Mouse (Mus musculus) spleen, adult 12 weeks (tissue): ENCODE data around the gene Cbarp.
A peak's percentile ranks its signal among the peaks of the same experiment; 100 is the strongest.

ENCODE experiments used
- DNase-seq: peaks from one replicate; pipeline ENCODE4 v3.0.0; 2022; ENCODE audit warnings: low spot score

Gene Cbarp

GRCm38 (mm10) chr10:80123932-80124562, 16.6 kb downstream of the Cbarp start:
- DNase-seq = peak; percentile 49

- no peak for DNase-seq
Measured at GRCm38 (mm10) chr10:80121639-80122038, 19.0 kb downstream of the Cbarp start.

- DNase-seq = no peak
Measured at GRCm38 (mm10) chr10:80120146-80120545, 20.5 kb downstream of the Cbarp start.

GRCm38 (mm10) chr10:80118552-80118951, 22.1 kb downstream of the Cbarp start:
- no peak for DNase-seq

- DNase-seq = no peak
Measured at GRCm38 (mm10) chr10:80117736-80118135, 22.9 kb downstream of the Cbarp start.

GRCm38 (mm10) chr10:80116927-80117691, 23.5 kb downstream of the Cbarp start:
- DNase-seq = peak; percentile 52

GRCm38 (mm10) chr10:80116563-80116926, 24.1 kb downstream of the Cbarp start:
- peak; percentile 40 for DNase-seq

GRCm38 (mm10) chr10:80115944-80116335, 24.7 kb downstream of the Cbarp start:
- no peak for DNase-seq

- peak; percentile 95 for DNase-seq
Measured at GRCm38 (mm10) chr10:80115290-80115943, 25.2 kb downstream of the Cbarp start, which contains the start of gene Stk11. Gene Stk11, plus strand, starts transcription at chr10:80115803.

- peak; percentile 85 for DNase-seq
Measured at GRCm38 (mm10) chr10:80114341-80115284, 26.0 kb downstream of the Cbarp start.

GRCm38 (mm10) chr10:80107678-80108077, 33.0 kb downstream of the Cbarp start:
- no peak for DNase-seq

GRCm38 (mm10) chr10:80105926-80106325, 34.7 kb downstream of the Cbarp start:
- no peak for DNase-seq

GRCm38 (mm10) chr10:80105460-80105859, 35.2 kb downstream of the Cbarp start, which contains the start of gene Sbno2:
Gene Sbno2, minus strand, starts transcription at chr10:80105571.
- DNase-seq = no peak

GRCm38 (mm10) chr10:80104181-80104580, 36.5 kb downstream of the Cbarp start:
- no peak for DNase-seq

GRCm38 (mm10) chr10:80103032-80103431, 37.6 kb downstream of the Cbarp start:
- no peak for DNase-seq

GRCm38 (mm10) chr10:80102216-80102915, 38.3 kb downstream of the Cbarp start:
- peak; percentile 86 for DNase-seq

GRCm38 (mm10) chr10:80100982-80101381, 39.7 kb downstream of the Cbarp start:
- DNase-seq = no peak

- DNase-seq = no peak
Measured at GRCm38 (mm10) chr10:80098630-80099029, 42.0 kb downstream of the Cbarp start.

GRCm38 (mm10) chr10:80097275-80097674, 43.4 kb downstream of the Cbarp start:
- no peak for DNase-seq

- DNase-seq = no peak
Measured at GRCm38 (mm10) chr10:80095547-80095946, 45.1 kb downstream of the Cbarp start.

GRCm38 (mm10) chr10:80094684-80095083, 46.0 kb downstream of the Cbarp start:
- DNase-seq = no peak
